Mouse (Mus musculus): Measurements from ENCODE around the gene Ptges.

The Ptges gene

GRCm38 (mm10) chr2:30845152-30846070, 84.3 kb downstream of the Ptges start:
- no peak for DNase-seq

GRCm38 (mm10) chr2:30842615-30843014, 87.0 kb downstream of the Ptges start:
- DNase-seq = no peak

Measured in right cerebral cortex, postnatal 4 days (tissue).